Mouse (Mus musculus): ENCODE measurements around the gene Vmn1r68. TPM values are rescaled to one million over a fixed set of nuclear protein-coding genes. Genes with fewer than 3 reads are reported as not detected.

The Vmn1r68 gene
- polyA plus RNA-seq (2015; fragmentation: Nextera tagmentation; extraction: Ambion mirVana) = not detected in 2 replicates

DNA sequence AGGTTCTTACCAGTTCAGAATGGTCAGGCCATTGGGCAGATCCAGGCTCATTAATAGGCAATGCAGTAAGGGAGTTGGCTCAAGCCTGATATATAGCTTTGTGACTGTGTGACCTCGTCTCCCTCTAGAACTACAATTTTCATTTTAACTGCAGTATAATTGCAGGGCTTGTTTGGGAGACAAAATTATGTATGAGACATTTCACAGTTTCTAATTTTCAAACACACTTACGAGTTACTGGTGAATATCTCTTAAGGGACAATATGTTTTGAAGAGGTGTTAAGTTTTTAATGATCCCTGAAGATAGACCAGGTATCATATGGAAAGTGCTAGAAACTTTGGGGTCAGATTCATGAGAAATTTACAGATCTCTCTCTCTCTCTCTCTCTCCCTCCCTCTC is at the start of gene Vmn1r68:
Vmn1r68 (minus strand) TSS at position 101 of the 400 bp plus-strand sequence.
- Histone ChIP-seq H3K4me1 (ENCODE audit: control insufficient read depth, insufficient read depth, low read length) (no peaks in the 10 kb centered on the region), H3K9ac (ENCODE audit: low read depth, low read length) (no peak within 1 kb of the TSS), H3K27me3 (ENCODE audit: control insufficient read depth, insufficient read depth, low read depth, low read length) (no peaks in the 10 kb centered on the region), H3K9me3 (replicated peaks; ENCODE audit: control insufficient read depth, low read length, poor library complexity, severe bottlenecking) (peaks cover 5% of the 10 kb centered on the region; the same call in 1 of the 2 replicates), H3K27ac (ENCODE audit: low read length) (no peak within 1 kb of the TSS), H3K4me2 (ENCODE audit: low read length) (no peak within 1 kb of the TSS), H3K36me3 (ENCODE audit: control insufficient read depth, insufficient read depth, low read length) (no peaks in the 10 kb centered on the region), H3K4me3 (ENCODE audit: low read depth, low read length) (no peak within 1 kb of the TSS)
- no peak for ATAC-seq
- 69% methylated on average over 2 of the region's 2 CpGs for WGBS

DNA sequence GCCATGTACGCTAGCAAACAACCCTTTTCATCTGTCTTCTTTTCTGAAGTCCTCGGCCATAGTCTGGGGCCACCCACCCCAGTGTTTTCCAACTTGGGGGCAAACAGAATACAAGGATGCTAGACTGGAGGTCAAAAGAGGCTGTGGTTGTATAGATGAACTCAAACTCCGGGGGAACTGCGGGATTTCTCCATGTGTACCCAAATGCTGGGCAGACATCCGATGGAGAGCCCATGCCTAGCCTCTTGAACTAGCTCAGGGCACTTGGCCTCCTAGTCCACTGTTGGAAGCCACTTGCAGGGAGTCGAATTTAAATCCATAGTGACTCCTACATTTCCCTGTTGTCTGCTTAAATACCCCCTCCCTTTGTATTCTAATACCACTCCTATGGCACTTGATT is 62.7 kb downstream of the Vmn1r68 start:
- Histone ChIP-seq H3K9me3 (replicated peaks; ENCODE audit: control insufficient read depth, low read length, poor library complexity, severe bottlenecking) (no peaks in the 10 kb centered on the region), H3K4me3 (ENCODE audit: low read depth, low read length) (peak overlapping the region; percentile 58), H3K4me2 (ENCODE audit: low read length) (peak overlapping the region; percentile 74), H3K36me3 (ENCODE audit: control insufficient read depth, insufficient read depth, low read length) (peaks cover 17% of the 10 kb centered on the region), H3K27me3 (ENCODE audit: control insufficient read depth, insufficient read depth, low read depth, low read length) (no peaks in the 10 kb centered on the region), H3K9ac (ENCODE audit: low read depth, low read length) (peak overlapping the region; percentile 51; the same call in 1 of the 2 replicates), H3K27ac (ENCODE audit: low read length) (peak overlapping the region; percentile 63; the same call in 1 of the 2 replicates), H3K4me1 (ENCODE audit: control insufficient read depth, insufficient read depth, low read length) (peaks cover 23% of the 10 kb centered on the region)
- WGBS = 33% methylated on average over 6 of the region's 6 CpGs
- no peak for ATAC-seq

DNA sequence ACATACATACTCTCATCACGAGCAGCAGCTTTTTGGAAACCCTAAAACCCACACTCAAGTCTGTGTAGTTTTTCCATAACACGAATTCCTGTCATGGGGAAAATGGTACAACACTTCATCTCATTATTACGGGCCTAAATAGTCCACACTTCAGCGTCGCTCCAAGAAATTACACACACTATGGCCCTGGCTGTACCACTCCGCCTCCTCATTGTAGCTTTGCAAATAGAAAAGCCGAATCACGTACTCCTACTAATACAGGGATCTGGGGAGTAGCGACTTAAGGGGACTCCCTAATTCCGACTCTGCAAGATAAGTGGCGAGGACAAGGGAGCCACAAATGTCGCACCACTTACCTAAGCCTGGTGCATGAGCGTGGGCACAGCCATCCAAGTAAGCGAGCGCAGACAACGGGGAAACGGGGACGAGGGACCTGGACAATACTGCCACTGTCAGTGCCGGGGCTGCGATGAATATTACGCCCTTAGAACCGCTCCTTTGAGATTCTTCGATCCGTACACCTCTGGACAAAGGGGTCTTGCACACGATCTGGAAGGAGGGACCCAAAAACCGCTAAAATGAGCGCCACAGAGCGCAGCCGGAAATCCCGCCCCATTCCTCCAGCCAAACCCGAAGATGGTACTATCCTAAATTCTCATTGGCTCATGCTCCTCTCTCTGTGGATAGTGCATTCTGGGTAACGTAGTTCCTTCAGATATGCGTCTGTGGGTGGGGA is 63.3 kb downstream of the Vmn1r68 start, which contains the start of gene Zik1:
Zik1 (minus strand) TSS at position 609 of the 736 bp plus-strand sequence.
- H3K36me3 ChIP-seq (ENCODE audit: control insufficient read depth, insufficient read depth, low read length) = peaks cover 23% of the 10 kb centered on the region
- peaks cover 23% of the 10 kb centered on the region for H3K4me1 ChIP-seq (ENCODE audit: control insufficient read depth, insufficient read depth, low read length)

DNA sequence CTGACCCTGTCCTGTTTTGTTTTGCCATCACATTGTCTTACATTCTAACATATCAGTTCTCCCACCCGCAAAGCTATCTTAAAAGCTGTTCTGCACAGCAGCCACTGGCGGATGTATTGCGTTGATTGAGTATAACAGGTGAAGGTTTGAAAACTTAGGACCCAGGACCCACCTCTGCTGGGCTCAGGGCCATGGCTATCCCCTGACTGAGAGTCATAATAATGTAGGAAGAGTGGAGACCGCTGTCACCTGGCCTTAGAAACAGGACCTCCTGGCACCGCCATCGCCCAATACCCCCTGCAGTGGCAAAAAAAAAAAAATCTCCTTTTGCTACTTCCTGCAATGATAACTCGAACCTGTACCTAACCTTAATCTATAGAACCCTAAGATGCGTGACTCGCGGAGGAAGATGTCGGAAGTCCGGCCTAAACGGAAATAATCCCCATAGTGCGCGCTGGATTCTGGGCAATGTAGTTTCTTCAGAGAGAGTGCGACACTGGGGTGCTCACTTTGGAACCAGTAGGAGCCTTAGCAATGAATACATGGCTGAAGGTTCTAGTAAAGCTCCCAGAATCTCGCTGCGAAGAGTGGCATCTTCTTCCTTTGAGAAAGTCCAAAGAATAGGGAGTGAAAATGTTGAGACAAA is 77.6 kb downstream of the Vmn1r68 start:
- 65% methylated on average over 18 of the region's 18 CpGs for WGBS
- Histone ChIP-seq H3K4me1 (ENCODE audit: control insufficient read depth, insufficient read depth, low read length) (no peaks in the 10 kb centered on the region), H3K27ac (ENCODE audit: low read length) (no peak overlapping the region), H3K9me3 (replicated peaks; ENCODE audit: control insufficient read depth, low read length, poor library complexity, severe bottlenecking) (no peaks in the 10 kb centered on the region), H3K4me3 (ENCODE audit: low read depth, low read length) (peak overlapping the region; percentile 29), H3K4me2 (ENCODE audit: low read length) (peak overlapping the region; percentile 39), H3K9ac (ENCODE audit: low read depth, low read length) (no peak overlapping the region; the same call in 1 of the 2 replicates), H3K27me3 (ENCODE audit: control insufficient read depth, insufficient read depth, low read depth, low read length) (no peaks in the 10 kb centered on the region), H3K36me3 (ENCODE audit: control insufficient read depth, insufficient read depth, low read length) (no peaks in the 10 kb centered on the region)
- peak; percentile 89 for ATAC-seq

More for the DNA sequence above, 63.3 kb downstream of the Vmn1r68 start, which contains the start of gene Zik1:
- peak within 1 kb of the TSS; percentile 78 for H3K4me2 ChIP-seq (ENCODE audit: low read length)
- WGBS = 2% methylated on average over 33 of the region's 33 CpGs
- ATAC-seq = peak; percentile 99
- no peaks in the 10 kb centered on the region for H3K27me3 ChIP-seq (ENCODE audit: control insufficient read depth, insufficient read depth, low read depth, low read length)
- peak within 1 kb of the TSS; percentile 58 for H3K4me3 ChIP-seq (ENCODE audit: low read depth, low read length)
- H3K9ac ChIP-seq (ENCODE audit: low read depth, low read length) = peak within 1 kb of the TSS; percentile 74
- peak within 1 kb of the TSS; percentile 80 for H3K27ac ChIP-seq (ENCODE audit: low read length)
- no peaks in the 10 kb centered on the region for H3K9me3 ChIP-seq (replicated peaks; ENCODE audit: control insufficient read depth, low read length, poor library complexity, severe bottlenecking)

DNA sequence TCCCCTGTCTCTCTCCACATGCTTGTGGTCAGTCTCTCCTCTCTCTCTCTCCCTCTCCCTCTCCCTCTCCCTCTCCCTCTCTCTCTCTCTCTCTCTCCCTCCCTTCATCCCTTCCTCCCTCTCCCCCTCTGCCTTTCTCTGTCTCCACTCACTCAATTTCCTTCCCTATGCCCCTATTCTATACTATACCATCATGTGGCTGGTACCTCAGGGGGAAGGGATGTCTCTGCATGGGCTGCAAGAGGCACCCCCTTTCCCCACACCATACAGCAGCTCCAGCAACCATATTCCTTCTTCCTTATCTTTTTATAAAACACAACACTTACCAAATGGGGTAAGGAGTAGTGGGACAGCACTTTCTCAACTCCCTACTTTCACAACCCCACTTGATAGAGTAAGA is 78.5 kb downstream of the Vmn1r68 start:
- Histone ChIP-seq H3K27ac (ENCODE audit: low read length) (no peak overlapping the region), H3K9ac (ENCODE audit: low read depth, low read length) (no peak overlapping the region), H3K36me3 (ENCODE audit: control insufficient read depth, insufficient read depth, low read length) (no peaks in the 10 kb centered on the region), H3K9me3 (replicated peaks; ENCODE audit: control insufficient read depth, low read length, poor library complexity, severe bottlenecking) (no peaks in the 10 kb centered on the region), H3K4me3 (ENCODE audit: low read depth, low read length) (no peak overlapping the region), H3K4me1 (ENCODE audit: control insufficient read depth, insufficient read depth, low read length) (no peaks in the 10 kb centered on the region), H3K4me2 (ENCODE audit: low read length) (no peak overlapping the region), H3K27me3 (ENCODE audit: control insufficient read depth, insufficient read depth, low read depth, low read length) (no peaks in the 10 kb centered on the region)
- no peak for ATAC-seq

DNA sequence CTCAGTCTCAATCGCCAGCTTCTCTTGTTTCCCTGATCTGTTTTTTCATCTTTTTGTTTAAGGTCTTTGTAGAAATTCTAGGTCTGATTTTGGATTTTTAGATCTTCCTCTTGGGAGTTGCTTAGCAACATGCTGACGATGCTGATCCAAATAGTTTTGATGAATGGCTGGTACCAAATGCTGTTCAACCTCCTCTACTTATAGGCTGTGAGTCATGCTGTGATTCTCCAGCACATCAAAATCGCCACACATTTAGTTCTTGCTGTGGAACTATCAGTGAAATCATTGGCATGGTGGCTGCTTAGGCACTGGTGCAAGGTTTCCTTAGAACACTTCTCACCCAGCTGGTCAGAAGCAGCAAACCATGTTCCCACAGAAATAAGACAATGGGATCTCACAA is 100.1 kb downstream of the Vmn1r68 start:
- Histone ChIP-seq H3K9ac (ENCODE audit: low read depth, low read length) (no peak overlapping the region), H3K4me3 (ENCODE audit: low read depth, low read length) (no peak overlapping the region), H3K27ac (ENCODE audit: low read length) (no peak overlapping the region), H3K4me2 (ENCODE audit: low read length) (no peak overlapping the region), H3K9me3 (replicated peaks; ENCODE audit: control insufficient read depth, low read length, poor library complexity, severe bottlenecking) (peaks cover 11% of the 10 kb centered on the region; the same call in 1 of the 2 replicates), H3K27me3 (ENCODE audit: control insufficient read depth, insufficient read depth, low read depth, low read length) (no peaks in the 10 kb centered on the region), H3K36me3 (ENCODE audit: control insufficient read depth, insufficient read depth, low read length) (no peaks in the 10 kb centered on the region; the same call in 1 of the 2 replicates), H3K4me1 (ENCODE audit: control insufficient read depth, insufficient read depth, low read length) (no peaks in the 10 kb centered on the region)
- ATAC-seq = no peak
- WGBS = 66% methylated on average over 3 of the region's 3 CpGs

Other genes starting within 250 kb of the Vmn1r68 start
- not detected in 2 replicates for gene Vmn1r67, start 115.2 kb downstream of the Vmn1r68 start, polyA plus RNA-seq (2015; fragmentation: Nextera tagmentation; extraction: Ambion mirVana)
- gene Zik1, start 63.1 kb downstream of the Vmn1r68 start, polyA plus RNA-seq (2015; fragmentation: Nextera tagmentation; extraction: Ambion mirVana) = 45.3 and 55.5 TPM in 2 replicates
- not detected in 2 replicates for gene Vmn1r69, start 55.2 kb upstream of the Vmn1r68 start, polyA plus RNA-seq (2015; fragmentation: Nextera tagmentation; extraction: Ambion mirVana)
- not detected in 2 replicates for gene Vmn1r70, start 73.0 kb upstream of the Vmn1r68 start, polyA plus RNA-seq (2015; fragmentation: Nextera tagmentation; extraction: Ambion mirVana)
- not detected in 2 replicates for gene Nlrp4b, start 129.3 kb upstream of the Vmn1r68 start, polyA plus RNA-seq (2015; fragmentation: Nextera tagmentation; extraction: Ambion mirVana)
- gene Vmn1r71, start 195.9 kb upstream of the Vmn1r68 start, polyA plus RNA-seq (2015; fragmentation: Nextera tagmentation; extraction: Ambion mirVana) = not detected in 2 replicates